Comparison of ENCODE assay signal across 9 mouse cellular contexts in genomic region chr2:92742025-92742424, GRCm38 (mm10).
DNase-seq lines count a peak whose midpoint lies in the region; ATAC-seq lines count a peak whose summit lies in the region.
"Had no signal": no experiment of that assay in that cellular context is flagged by ENCODE, and none has a peak within 500 bp of the region (broad histone marks: within the 10 kb centered on the region; RNA-seq: fewer than 3 reads in every experiment).

No protein-coding gene starts in this region.

- no peak overlapping the region for H3K27ac ChIP-seq in embryonic facial prominence, embryonic 15.5 days (replicated peaks)
- no peak overlapping the region for H3K27ac ChIP-seq in liver, embryonic 16.5 days (ENCODE audit: low read length)
- H3K27ac ChIP-seq in midbrain, embryonic 13.5 days, result no peak overlapping the region
- H3K27ac ChIP-seq: limb, embryonic 12.5 days had no signal

- no peaks in the 10 kb centered on the region for H3K36me3 ChIP-seq in embryonic facial prominence, embryonic 15.5 days
- no peaks in the 10 kb centered on the region for H3K36me3 ChIP-seq in liver, embryonic 16.5 days (ENCODE audit: control insufficient read depth, insufficient read depth)
- no peaks in the 10 kb centered on the region for H3K36me3 ChIP-seq in midbrain, embryonic 13.5 days
- H3K36me3 ChIP-seq: limb, embryonic 12.5 days had no signal

- H3K27me3 ChIP-seq in embryonic facial prominence, embryonic 15.5 days, result no peaks in the 10 kb centered on the region
- no peaks in the 10 kb centered on the region for H3K27me3 ChIP-seq in liver, embryonic 16.5 days (ENCODE audit: control insufficient read depth, insufficient read depth, low read depth, low read length)
- no peaks in the 10 kb centered on the region for H3K27me3 ChIP-seq in midbrain, embryonic 13.5 days

- DNase-seq in NIH3T3 (ENCODE audit: low read depth), result peak; percentile 89
- DNase-seq in heart, postnatal 36 days, result peak; percentile 84 to 86
- peak; percentile 37 to 81 for DNase-seq in urinary bladder, postnatal 36 days (ENCODE audit: low spot score in 2 of 2)
- no peak for DNase-seq in frontal cortex, postnatal 14 days (ENCODE audit: low spot score in 2 of 2)
- DNase-seq in thymus, postnatal 36 days, result no peak

- peaks cover 7% of the 10 kb centered on the region; the same call in 1 of the 2 replicates for H3K4me1 ChIP-seq in embryonic facial prominence, embryonic 15.5 days
- H3K4me1 ChIP-seq in liver, embryonic 16.5 days (ENCODE audit: control insufficient read depth, low read depth, low read length), result no peaks in the 10 kb centered on the region
- H3K4me1 ChIP-seq in midbrain, embryonic 13.5 days (replicated peaks), result peaks cover 22% of the 10 kb centered on the region
- H3K4me1 ChIP-seq: limb, embryonic 12.5 days had no signal

- H3K9ac ChIP-seq in embryonic facial prominence, embryonic 15.5 days, result no peak overlapping the region
- H3K9ac ChIP-seq in liver, embryonic 16.5 days (ENCODE audit: low read depth, low read length), result no peak overlapping the region
- H3K9ac ChIP-seq in midbrain, embryonic 13.5 days (replicated peaks), result no peak overlapping the region
- H3K9ac ChIP-seq: limb, embryonic 12.5 days had no signal

- H3K4me2 ChIP-seq in embryonic facial prominence, embryonic 15.5 days (replicated peaks), result no peak overlapping the region
- no peak overlapping the region for H3K4me2 ChIP-seq in liver, embryonic 16.5 days (ENCODE audit: low read depth, low read length)
- H3K4me2 ChIP-seq in midbrain, embryonic 13.5 days (replicated peaks), result no peak overlapping the region
- H3K4me2 ChIP-seq: limb, embryonic 12.5 days had no signal

- H3K9me3 ChIP-seq in embryonic facial prominence, embryonic 15.5 days (replicated peaks), result no peaks in the 10 kb centered on the region
- no peaks in the 10 kb centered on the region for H3K9me3 ChIP-seq in liver, embryonic 16.5 days (replicated peaks; ENCODE audit: control insufficient read depth, low read length)
- no peaks in the 10 kb centered on the region for H3K9me3 ChIP-seq in midbrain, embryonic 13.5 days
- H3K9me3 ChIP-seq: limb, embryonic 12.5 days had no signal

- ATAC-seq in embryonic facial prominence, embryonic 15.5 days (ENCODE audit: insufficient number of reproducible peaks, low FRiP score, low TSS enrichment, low read depth), result peak; percentile 62
- ATAC-seq in liver, embryonic 16.5 days (ENCODE audit: low read depth), result peak; percentile 74
- no peak for ATAC-seq in midbrain, embryonic 13.5 days

- intact Hi-C loops in heart, postnatal 36 days (cut with DNase I), result loop anchor here (2.0 to 5.0 kb wide), 4 partner anchors 69 to 255 kb away; no protein-coding TSS in a partner anchor

- no peak overlapping the region for H3K4me3 ChIP-seq in embryonic facial prominence, embryonic 15.5 days (replicated peaks)
- no peak overlapping the region for H3K4me3 ChIP-seq in liver, embryonic 16.5 days (ENCODE audit: low read depth, low read length)
- no peak overlapping the region for H3K4me3 ChIP-seq in midbrain, embryonic 13.5 days (replicated peaks)
- H3K4me3 ChIP-seq: limb, embryonic 12.5 days had no signal

- WGBS in embryonic facial prominence, embryonic 15.5 days, result 42% methylated on average over 5 of the region's 5 CpGs
- WGBS in liver, embryonic 16.5 days (ENCODE audit: insufficient replicate concordance), result 40% methylated on average over 5 of the region's 5 CpGs
- 77% methylated on average over 5 of the region's 5 CpGs for WGBS in midbrain, embryonic 13.5 days

Comparison
In these comparisons a context has a peak if more than half of its experiments do, and no peak if none do; other contexts are left out.
1. DNase-seq: peak in NIH3T3 (single experiment), heart, postnatal 36 days (2 of 2) and urinary bladder, postnatal 36 days (2 of 2); none in frontal cortex, postnatal 14 days (0 of 2) and thymus, postnatal 36 days (0 of 2).